Mouse (Mus musculus): Measurements from ENCODE around the gene Gls. TPM values are rescaled to one million over a fixed set of nuclear protein-coding genes. Genes with fewer than 3 reads are reported as not detected.

The Gls gene
- polyA plus RNA-seq, 1 experiment from 2014 or later = 22.3 TPM

DNA sequence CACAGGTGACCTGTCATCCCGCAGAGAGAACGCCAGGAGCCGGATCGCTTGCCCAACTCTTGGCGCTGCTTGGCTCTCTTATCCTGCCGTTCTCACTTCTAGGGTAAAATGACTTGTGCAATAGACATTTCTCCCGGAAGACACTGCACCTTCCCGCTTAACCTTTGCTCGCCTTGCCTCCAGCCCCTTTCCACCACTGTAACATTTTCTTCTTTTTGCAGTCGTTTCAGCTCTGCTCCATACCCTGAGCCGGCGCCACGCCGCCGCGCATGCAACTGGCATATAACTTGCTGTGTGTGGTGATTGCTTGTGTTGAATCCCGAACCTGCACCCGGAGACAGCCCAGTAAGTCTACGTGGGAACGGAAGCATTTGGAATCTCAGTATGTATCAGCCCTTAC is 113.3 kb downstream of the Gls start:
- H3K27me3 ChIP-seq = no peaks in the 10 kb centered on the region
- H3K4me1 ChIP-seq (replicated peaks) = peaks cover 10% of the 10 kb centered on the region
- peak overlapping the region; percentile 78 for H3K4me2 ChIP-seq
- H3K27ac ChIP-seq = peak overlapping the region; percentile 77
- H3K9me3 ChIP-seq (replicated peaks) = no peaks in the 10 kb centered on the region
- WGBS = under 1% methylated on average over 20 of the region's 20 CpGs
- H3K36me3 ChIP-seq = peaks cover 4% of the 10 kb centered on the region
- ATAC-seq (replicated peaks; ENCODE audit: insufficient number of reproducible peaks, insufficient read depth, low FRiP score, low read depth) = peak; percentile 23; the same call in 1 of the 2 replicates
- H3K4me3 ChIP-seq = peak overlapping the region; percentile 85
- H3K9ac ChIP-seq = peak overlapping the region; percentile 81

DNA sequence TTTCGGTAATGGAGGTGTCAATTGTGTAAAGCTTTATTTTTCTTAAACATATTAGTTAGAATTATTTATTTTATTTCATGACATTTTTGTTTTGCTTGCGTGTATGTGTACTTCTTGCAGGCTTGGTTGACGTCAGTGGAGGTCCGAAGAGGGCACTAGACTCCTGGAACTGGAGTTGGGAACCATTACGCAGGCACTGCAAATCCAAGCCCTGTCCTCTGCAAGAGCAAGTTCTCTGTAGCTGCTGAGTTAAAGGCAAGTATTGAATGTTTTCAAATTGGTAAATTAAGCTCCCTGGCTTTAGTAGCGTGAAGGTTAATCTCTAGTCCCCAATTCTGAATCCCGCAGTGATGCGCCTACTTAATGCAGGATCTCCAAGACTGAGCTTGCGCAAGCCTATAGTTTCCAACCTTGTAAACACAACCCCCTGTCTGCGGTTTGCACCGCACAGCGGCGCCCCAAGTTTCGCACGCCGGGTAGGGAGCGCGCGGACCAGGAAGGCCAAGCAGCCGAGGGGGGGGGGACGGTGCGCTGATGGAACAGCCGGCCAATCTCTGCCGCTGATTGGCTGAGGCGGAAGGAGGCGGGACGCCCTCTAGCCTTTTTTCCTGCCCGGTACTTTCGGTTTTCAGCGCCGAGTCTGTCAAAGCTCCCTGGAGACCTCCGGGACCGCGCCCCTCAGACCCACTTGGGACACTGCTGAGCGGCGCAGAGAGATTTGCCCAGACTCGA is 114.0 kb downstream of the Gls start, which contains the start of gene Stat1:
Stat1 (plus strand) TSS at position 581 of the 732 bp plus-strand sequence.
- ATAC-seq (replicated peaks; ENCODE audit: insufficient number of reproducible peaks, insufficient read depth, low FRiP score, low read depth) = peak; percentile 91
- peak within 1 kb of the TSS; percentile 81 for H3K9ac ChIP-seq
- peaks cover 10% of the 10 kb centered on the region for H3K4me1 ChIP-seq (replicated peaks)
- H3K4me3 ChIP-seq = peak within 1 kb of the TSS; percentile 85
- WGBS = 3% methylated on average over 37 of the region's 37 CpGs
- H3K9me3 ChIP-seq (replicated peaks) = no peaks in the 10 kb centered on the region
- no peaks in the 10 kb centered on the region for H3K27me3 ChIP-seq
- H3K27ac ChIP-seq = peak within 1 kb of the TSS; percentile 77
- H3K36me3 ChIP-seq = peaks cover 4% of the 10 kb centered on the region
- H3K4me2 ChIP-seq = peak within 1 kb of the TSS; percentile 78

DNA sequence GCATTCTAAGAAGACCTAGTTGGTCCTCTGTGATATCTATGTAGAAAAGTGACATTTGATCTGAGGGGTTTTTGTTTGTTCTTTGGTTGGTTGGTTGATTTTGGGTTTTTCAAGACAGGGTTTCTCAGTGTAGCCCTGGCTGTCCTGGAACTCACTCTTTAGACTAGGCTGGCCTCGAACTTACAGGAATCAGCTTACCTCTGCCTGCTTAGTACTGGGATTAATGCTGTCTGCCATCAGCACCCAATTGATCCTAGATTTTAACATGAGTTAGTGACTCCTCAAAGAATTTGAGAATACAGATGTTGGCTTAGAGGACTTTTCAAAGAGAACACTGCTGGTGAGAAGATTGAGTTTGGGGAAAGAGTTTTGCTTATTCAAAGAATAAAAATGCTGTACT is 115.3 kb downstream of the Gls start:
- Histone ChIP-seq H3K27ac (no peak overlapping the region), H3K9me3 (replicated peaks) (no peaks in the 10 kb centered on the region)
- WGBS = 93% methylated on average over 1 of the region's 1 CpGs

DNA sequence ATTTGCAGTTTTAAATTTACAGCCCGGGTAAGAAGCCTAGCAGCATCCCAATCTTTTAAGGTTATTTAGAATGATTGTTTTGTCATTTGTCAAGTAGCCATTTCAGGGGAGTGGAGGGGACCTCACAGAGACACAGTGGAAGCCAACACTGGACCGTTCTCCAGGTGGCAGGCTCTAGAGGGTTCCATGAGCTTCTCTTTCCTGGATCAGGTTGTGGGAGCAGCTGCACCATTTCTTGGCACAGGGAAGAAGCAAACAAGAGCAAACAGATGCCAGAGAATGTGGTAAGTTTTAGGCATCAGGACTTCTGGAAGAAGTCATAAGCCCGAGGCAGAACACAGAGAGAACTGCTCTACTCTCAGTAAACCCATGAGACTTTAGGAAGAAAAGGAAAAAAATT is 116.6 kb downstream of the Gls start:
- Histone ChIP-seq H3K36me3 (no peaks in the 10 kb centered on the region), H3K27ac (no peak overlapping the region), H3K4me1 (replicated peaks) (peaks cover 15% of the 10 kb centered on the region), H3K4me2 (no peak overlapping the region), H3K9ac (no peak overlapping the region), H3K4me3 (no peak overlapping the region), H3K27me3 (no peaks in the 10 kb centered on the region), H3K9me3 (replicated peaks) (no peaks in the 10 kb centered on the region)
- no peak for ATAC-seq (replicated peaks; ENCODE audit: insufficient number of reproducible peaks, insufficient read depth, low FRiP score, low read depth)
- WGBS = 72% methylated on average over 3 of the region's 3 CpGs

More for the DNA sequence above, 115.3 kb downstream of the Gls start:
- Histone ChIP-seq H3K27me3 (no peaks in the 10 kb centered on the region), H3K36me3 (no peaks in the 10 kb centered on the region; the same call in 1 of the 2 replicates), H3K4me1 (replicated peaks) (peaks cover 15% of the 10 kb centered on the region), H3K4me3 (no peak overlapping the region), H3K9ac (no peak overlapping the region), H3K4me2 (no peak overlapping the region)
- ATAC-seq (replicated peaks; ENCODE audit: insufficient number of reproducible peaks, insufficient read depth, low FRiP score, low read depth) = no peak

DNA sequence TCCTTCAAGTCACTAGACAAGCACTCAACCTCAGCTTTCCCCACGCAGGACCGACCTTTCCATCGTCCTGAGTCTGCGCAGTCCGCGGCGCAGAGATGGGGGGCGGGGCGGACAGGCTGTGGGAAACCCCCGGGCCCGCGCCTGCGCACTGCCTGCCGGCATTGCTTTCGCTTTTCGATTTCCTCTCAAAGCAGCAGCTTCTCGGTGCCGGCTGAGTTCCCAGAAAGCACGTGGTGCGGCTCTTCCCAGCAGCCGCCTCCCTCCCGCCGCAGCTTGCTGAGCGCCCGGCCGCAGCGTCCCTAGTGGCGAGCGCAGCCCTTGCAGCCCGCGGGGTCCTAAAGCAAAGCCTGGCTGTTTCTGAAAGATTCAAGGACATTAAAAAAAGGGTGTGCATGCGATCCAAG is 119.4 kb downstream of the Gls start:
- H3K27ac ChIP-seq = peak overlapping the region; percentile 81
- H3K4me2 ChIP-seq = peak overlapping the region; percentile 73
- H3K4me1 ChIP-seq (replicated peaks) = peaks cover 7% of the 10 kb centered on the region
- no peaks in the 10 kb centered on the region for H3K27me3 ChIP-seq
- no peaks in the 10 kb centered on the region for H3K36me3 ChIP-seq
- no peaks in the 10 kb centered on the region for H3K9me3 ChIP-seq (replicated peaks)
- ATAC-seq (replicated peaks; ENCODE audit: insufficient number of reproducible peaks, insufficient read depth, low FRiP score, low read depth) = peak; percentile 97
- peak overlapping the region; percentile 47 for H3K4me3 ChIP-seq
- WGBS = under 1% methylated on average over 32 of the region's 32 CpGs
- H3K9ac ChIP-seq = peak overlapping the region; percentile 48

Other genes starting within 250 kb of the Gls start
- 1.9 and 5.1 TPM in 2 replicates for gene Stat4, start 246.1 kb downstream of the Gls start, polyA plus RNA-seq (2015; fragmentation: Nextera tagmentation; extraction: Ambion mirVana)
- gene Stat1, start 113.8 kb downstream of the Gls start, polyA plus RNA-seq (2015; fragmentation: Nextera tagmentation; extraction: Ambion mirVana) = 23.6 and 44.5 TPM in 2 replicates

Measured in heart, embryonic 15.5 days (tissue).